Mouse (Mus musculus): Measurements from ENCODE around the gene Ube2i.
"Not testable (repeated sequence)": the region's sequence is repeated elsewhere in the genome, so short reads cannot be mapped to it uniquely, and the experiment has no call there.

Ube2i gene

GRCm38 (mm10) chr17:25252643-25253042, 21.8 kb downstream of the Ube2i start:
- no peak for DNase-seq

- DNase-seq: no peak
These were observed 24.1 kb downstream of the Ube2i start for GRCm38 (mm10) chr17:25250181-25250835.

- no peak for DNase-seq
These were observed 26.2 kb downstream of the Ube2i start for GRCm38 (mm10) chr17:25248033-25248750.

- DNase-seq: no peak
These were observed 30.2 kb downstream of the Ube2i start for GRCm38 (mm10) chr17:25244239-25244638.

GRCm38 (mm10) chr17:25243131-25243780, 31.2 kb downstream of the Ube2i start:
- DNase-seq: no peak

- DNase-seq: peak; percentile 74
These were observed 34.5 kb downstream of the Ube2i start, which contains the start of the genes Gnptg and Tsr3 for GRCm38 (mm10) chr17:25239695-25240636. Gnptg (minus strand) TSS chr17:25240124. Tsr3 (plus strand) TSS chr17:25240170.

GRCm38 (mm10) chr17:25235635-25236034, 38.8 kb downstream of the Ube2i start:
- DNase-seq: no peak

GRCm38 (mm10) chr17:25231621-25232020, 42.8 kb downstream of the Ube2i start:
- DNase-seq: not testable (repeated sequence)

- no peak for DNase-seq
These were observed 43.7 kb downstream of the Ube2i start for GRCm38 (mm10) chr17:25230700-25231099.

GRCm38 (mm10) chr17:25230014-25230655, 44.3 kb downstream of the Ube2i start:
- not testable (repeated sequence) for DNase-seq

- DNase-seq: no peak
These were observed 46.4 kb downstream of the Ube2i start for GRCm38 (mm10) chr17:25227991-25228390.

- no peak for DNase-seq
These were observed 48.8 kb downstream of the Ube2i start for GRCm38 (mm10) chr17:25225659-25226058.

GRCm38 (mm10) chr17:25224586-25225222, 49.7 kb downstream of the Ube2i start:
- DNase-seq: no peak

- DNase-seq: no peak
These were observed 51.3 kb downstream of the Ube2i start for GRCm38 (mm10) chr17:25222951-25223601.

- peak; percentile 61 for DNase-seq
These were observed 51.9 kb downstream of the Ube2i start for GRCm38 (mm10) chr17:25222504-25222940.

- DNase-seq: peak; percentile 73
These were observed 52.5 kb downstream of the Ube2i start for GRCm38 (mm10) chr17:25221821-25222503.

GRCm38 (mm10) chr17:25220746-25221145, 53.7 kb downstream of the Ube2i start:
- no peak for DNase-seq

GRCm38 (mm10) chr17:25219492-25220295, 54.7 kb downstream of the Ube2i start:
- DNase-seq: no peak

- no peak for DNase-seq
These were observed 55.5 kb downstream of the Ube2i start for GRCm38 (mm10) chr17:25218967-25219366.

All from cerebellum, adult 11 months (tissue).